Mouse (Mus musculus) lung, embryonic 16.5 days (tissue): Measurements from ENCODE around the gene Gm6871. TPM values are rescaled to one million over a fixed set of nuclear protein-coding genes. Genes with fewer than 3 reads are reported as not detected.

ENCODE experiments used
- polyA plus RNA-seq: library from polyadenylated mRNA; unstranded; fragments of >200 nt; fragmentation: Nextera tagmentation; extraction: Ambion mirVana; gene quantifications from 2 replicates; pipeline ENCODE4 v1.2.1, GENCODE M21; 2015

The Gm6871 gene
- polyA plus RNA-seq, 1 experiment from 2014 or later: not detected

Other genes starting within 250 kb of the Gm6871 start
- gene AI987944, start 180.3 kb downstream of the Gm6871 start, polyA plus RNA-seq: 13.3 and 14.4 TPM in 2 replicates
- gene Vmn2r57, start 125.0 kb downstream of the Gm6871 start, polyA plus RNA-seq: 0.21 and 0.23 TPM in 2 replicates
- gene Gm20449, start 74.2 kb downstream of the Gm6871 start, polyA plus RNA-seq: 0.08 TPM in 2 replicates
- gene AW146154, start 73.8 kb downstream of the Gm6871 start, polyA plus RNA-seq: 10.6 and 13.1 TPM in 2 replicates
- 9.8 and 12.6 TPM in 2 replicates for gene 2610021A01Rik, start 25.6 kb upstream of the Gm6871 start, polyA plus RNA-seq
- 10.8 and 12.0 TPM in 2 replicates for gene Zfp788, start 59.5 kb upstream of the Gm6871 start, polyA plus RNA-seq